Mouse (Mus musculus): ENCODE measurements at regions not wholly inside any gene's neighbourhood (a gene's known extent, or its start where the extent isn't known, plus 50 kb on each side); places are given as distances from the start of the nearest gene placed in this dataset.

- no peaks in the 10 kb centered on the region for H3K36me3 ChIP-seq (ENCODE audit: control insufficient read depth, insufficient read depth, low read length)
- no peaks in the 10 kb centered on the region for H3K79me2 ChIP-seq (replicated peaks; ENCODE audit: control insufficient read depth, insufficient read depth, low read length)
- no peak overlapping the region for H3K9ac ChIP-seq (ENCODE audit: low read depth, low read length)
- no peaks in the 10 kb centered on the region for H3K27me3 ChIP-seq (ENCODE audit: control insufficient read depth, insufficient read depth, low read length)
- TF ChIP-seq CTCF (IDR thresholded peaks at IDR 0.05) (no peak), EP300 (IDR thresholded peaks at IDR 0.05; ENCODE audit: insufficient read depth, low read depth, low read length) (no peak), POLR2A (IDR thresholded peaks at IDR 0.05; ENCODE audit: insufficient read depth, low read depth, low read length) (no peak)
- no peak overlapping the region for H3K27ac ChIP-seq
- WGBS = 55% methylated on average over 4 of the region's 4 CpGs
- intact Hi-C loops (cut with DNase I) = no loop called here
- DNase-seq = no peak
- H3K4me1 ChIP-seq (ENCODE audit: control insufficient read depth, insufficient read depth, low read length) = no peaks in the 10 kb centered on the region
- no peak overlapping the region for H3K4me3 ChIP-seq
Measured at GRCm38 (mm10) chr7:63341716-63342115, 102.8 kb upstream of the Otud7a start.

- Histone ChIP-seq H3K27ac (no peak overlapping the region), H3K4me3 (no peak overlapping the region), H3K9ac (ENCODE audit: low read depth, low read length) (no peak overlapping the region), H3K79me2 (replicated peaks; ENCODE audit: control insufficient read depth, insufficient read depth, low read length) (no peaks in the 10 kb centered on the region), H3K36me3 (ENCODE audit: control insufficient read depth, insufficient read depth, low read length) (no peaks in the 10 kb centered on the region), H3K27me3 (ENCODE audit: control insufficient read depth, insufficient read depth, low read length) (no peaks in the 10 kb centered on the region), H3K4me1 (ENCODE audit: control insufficient read depth, insufficient read depth, low read length) (no peaks in the 10 kb centered on the region)
- peak; percentile 39 for TF ChIP-seq CTCF (IDR thresholded peaks at IDR 0.05)
- TF ChIP-seq POLR2A (IDR thresholded peaks at IDR 0.05; ENCODE audit: insufficient read depth, low read depth, low read length) = no peak
- TF ChIP-seq EP300 (IDR thresholded peaks at IDR 0.05; ENCODE audit: insufficient read depth, low read depth, low read length) = no peak
- no peak for DNase-seq
- intact Hi-C loops (cut with DNase I) = no loop called here
- 25% methylated on average over 11 of the region's 11 CpGs for whole genome bisulfite sequencing
Measured at GRCm38 (mm10) chr7:63345671-63346392, 98.7 kb upstream of the Otud7a start.

DNA sequence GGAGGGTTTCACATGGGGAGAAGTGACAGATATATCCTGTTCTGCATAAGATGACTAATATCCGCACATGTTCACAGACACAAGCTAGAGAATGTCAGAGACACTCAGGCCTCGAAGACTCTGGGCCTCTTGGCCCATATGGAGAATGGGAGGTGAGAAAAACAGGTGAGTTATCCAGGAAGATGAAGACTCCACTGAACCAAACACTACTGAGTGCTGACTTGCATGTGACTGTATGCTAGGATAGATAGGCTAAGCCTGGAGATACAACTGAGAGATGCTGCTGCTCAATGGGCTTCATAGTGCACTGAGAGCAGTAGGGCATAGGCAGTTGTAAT is 98.2 kb upstream of the Otud7a start:
- intact Hi-C loops (cut with DNase I) = no loop called here
- DNase-seq = no peak
- 60% methylated on average over 2 of the region's 2 CpGs for WGBS
- H3K27ac ChIP-seq = no peak overlapping the region
- no peak for TF ChIP-seq CTCF (IDR thresholded peaks at IDR 0.05)
- no peaks in the 10 kb centered on the region for H3K27me3 ChIP-seq (ENCODE audit: control insufficient read depth, insufficient read depth, low read length)
- H3K4me3 ChIP-seq = no peak overlapping the region
- no peaks in the 10 kb centered on the region for H3K4me1 ChIP-seq (ENCODE audit: control insufficient read depth, insufficient read depth, low read length)
- H3K36me3 ChIP-seq (ENCODE audit: control insufficient read depth, insufficient read depth, low read length) = no peaks in the 10 kb centered on the region
- no peak overlapping the region for H3K9ac ChIP-seq (ENCODE audit: low read depth, low read length)
- no peaks in the 10 kb centered on the region for H3K79me2 ChIP-seq (replicated peaks; ENCODE audit: control insufficient read depth, insufficient read depth, low read length)
